9 mouse cellular contexts compared by ENCODE assay signal in the genomic region with DNA sequence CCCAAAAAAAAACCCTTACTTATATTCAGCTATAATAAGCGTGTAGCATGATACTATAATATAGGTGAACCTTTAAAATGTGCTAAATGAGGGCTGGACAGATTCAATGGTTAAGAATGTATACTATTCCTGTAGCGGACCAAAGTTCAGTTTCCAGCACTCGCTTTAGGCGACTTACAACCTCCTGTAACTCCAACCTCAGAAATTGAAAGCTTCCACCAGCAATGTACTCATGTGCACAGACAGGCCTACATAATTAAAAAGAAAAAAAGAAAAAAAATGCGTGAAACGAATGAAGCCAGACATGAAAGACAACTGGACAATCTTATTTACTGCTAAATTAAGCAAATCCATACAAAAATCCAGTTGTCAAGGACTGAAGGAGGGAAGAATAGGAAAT. TPM values are rescaled to one million over a fixed set of nuclear protein-coding genes. Genes with fewer than 3 reads are reported as not detected.
DNase-seq lines count a peak whose midpoint lies in the region; ATAC-seq and TF ChIP-seq lines count a peak whose summit lies in the region.
"Had no signal": no experiment of that assay in that cellular context is flagged by ENCODE, and none has a peak within 500 bp of the region (broad histone marks: within the 10 kb centered on the region; RNA-seq: fewer than 3 reads in every experiment).

No protein-coding gene starts in this region.

- H3K27me3 ChIP-seq in erythroblast, embryonic 14.5 days (ENCODE audit: control insufficient read depth), result no peaks in the 10 kb centered on the region
- no peaks in the 10 kb centered on the region for H3K27me3 ChIP-seq in hindbrain, embryonic 14.5 days (ENCODE audit: control insufficient read depth, insufficient read depth, low read length)
- no peaks in the 10 kb centered on the region for H3K27me3 ChIP-seq in midbrain, embryonic 16.5 days (ENCODE audit: control insufficient read depth, insufficient read depth, low read depth, low read length)
- H3K27me3 ChIP-seq: Patski had no signal

- 80% methylated on average over 6 of the region's 6 CpGs for WGBS in hindbrain, embryonic 14.5 days
- 64% methylated on average over 6 of the region's 6 CpGs for WGBS in midbrain, embryonic 16.5 days

- H3K9ac ChIP-seq in hindbrain, embryonic 14.5 days, result peak overlapping the region; percentile 65; the same call in 1 of the 2 replicates
- H3K9ac ChIP-seq in midbrain, embryonic 16.5 days (ENCODE audit: low read depth, low read length), result no peak overlapping the region

- no peak for TF ChIP-seq CTCF in left cerebral cortex, adult 2 months (IDR thresholded peaks at IDR 0.05)

- peak overlapping the region; percentile 83 for H3K4me3 ChIP-seq in erythroblast, embryonic 14.5 days (replicated peaks)
- H3K4me3 ChIP-seq in left cerebral cortex, adult 2 months, result no peak overlapping the region
- peak overlapping the region; percentile 51; the same call in 1 of the 2 replicates for H3K4me3 ChIP-seq in hindbrain, embryonic 14.5 days (replicated peaks; ENCODE audit: low read length)
- no peak overlapping the region for H3K4me3 ChIP-seq in midbrain, embryonic 16.5 days (ENCODE audit: low read depth, low read length)

- H3K36me3 ChIP-seq in erythroblast, embryonic 14.5 days (ENCODE audit: control insufficient read depth), result peaks cover 32% of the 10 kb centered on the region
- peaks cover 6% of the 10 kb centered on the region for H3K36me3 ChIP-seq in hindbrain, embryonic 14.5 days (replicated peaks; ENCODE audit: control insufficient read depth, insufficient read depth)
- no peaks in the 10 kb centered on the region for H3K36me3 ChIP-seq in midbrain, embryonic 16.5 days (ENCODE audit: control insufficient read depth, insufficient read depth, low read length)

- H3K4me1 ChIP-seq in erythroblast, embryonic 14.5 days (ENCODE audit: control insufficient read depth), result peaks cover 45% of the 10 kb centered on the region
- peaks cover 22% of the 10 kb centered on the region for H3K4me1 ChIP-seq in hindbrain, embryonic 14.5 days (replicated peaks; ENCODE audit: control insufficient read depth, insufficient read depth, low read length)
- H3K4me1 ChIP-seq in midbrain, embryonic 16.5 days (ENCODE audit: control insufficient read depth, insufficient read depth, low read length), result peaks cover 16% of the 10 kb centered on the region

- intact Hi-C loops in left cerebral cortex, adult 2 months (cut with DNase I), result no loop called here
- intact Hi-C loops in left cerebral cortex, postnatal 10 days (cut with DNase I), result no loop called here

- H3K9me3 ChIP-seq in erythroblast, embryonic 14.5 days (ENCODE audit: control insufficient read depth, low read length), result no peaks in the 10 kb centered on the region
- H3K9me3 ChIP-seq in hindbrain, embryonic 14.5 days (ENCODE audit: control insufficient read depth, low read length), result no peaks in the 10 kb centered on the region
- H3K9me3 ChIP-seq in midbrain, embryonic 16.5 days (replicated peaks; ENCODE audit: control insufficient read depth, low read length, poor library complexity, severe bottlenecking), result no peaks in the 10 kb centered on the region

- peak overlapping the region; percentile 80; the same call in 1 of the 2 replicates for H3K27ac ChIP-seq in left cerebral cortex, adult 2 months
- H3K27ac ChIP-seq in hindbrain, embryonic 14.5 days, result peak overlapping the region; percentile 91; the same call in 1 of the 2 replicates
- 0 out of 2 replicates have a peak overlapping the region, but pooled peaks have one; percentile 23 for H3K27ac ChIP-seq in midbrain, embryonic 16.5 days (ENCODE audit: low read length)

- no peak for ATAC-seq in erythroblast, adult 5-6 weeks (replicated peaks; ENCODE audit: low FRiP score, poor library complexity, severe bottlenecking)
- ATAC-seq in hindbrain, embryonic 14.5 days (ENCODE audit: low FRiP score), result no peak
- ATAC-seq in midbrain, embryonic 16.5 days, result no peak

- peak overlapping the region; percentile 60 for H3K4me2 ChIP-seq in hindbrain, embryonic 14.5 days (replicated peaks)
- H3K4me2 ChIP-seq in midbrain, embryonic 16.5 days (ENCODE audit: low read length), result no peak overlapping the region

- no peak for DNase-seq in left cerebral cortex, adult 2 months (ENCODE audit: extremely low spot score in 1 of 2, low spot score in 2 of 2)
- no peak for DNase-seq in left cerebral cortex, postnatal 10 days (ENCODE audit: extremely low spot score in 1 of 2, low spot score in 2 of 2)
- no peak for DNase-seq in hindbrain, embryonic 14.5 days (ENCODE audit: low spot score)
- DNase-seq in layer of hippocampus, postnatal 10 days (ENCODE audit: low spot score in 2 of 2), result no peak
- DNase-seq in spleen, postnatal 4 days (ENCODE audit: low spot score in 2 of 2), result no peak

RNA-seq across cellular contexts. Expression of a gene that starts 0.7 kb away (rescaled TPM):
- 5.2 and 6.7 TPM in 2 replicates for polyA plus RNA-seq in erythroblast, embryonic 14.5 days (2012)
- 11.3 and 30.9 TPM in 2 replicates for total RNA-seq in erythroblast, adult 5-6 weeks (2015; ENCODE audit: low replicate concordance)
- total RNA-seq in erythroblast, adult 5-6 weeks (2017; ENCODE audit: low replicate concordance), result 26.3 and 36.5 TPM in 2 replicates
- total RNA-seq in left cerebral cortex, adult 2 months (2021), result 10 to 100 TPM; 36.7 to 47.7 TPM
- total RNA-seq in left cerebral cortex, postnatal 10 days (2021), result 10 to 100 TPM; 52.0 to 52.3 TPM
- 247 and 282 TPM in 2 replicates for polyA plus RNA-seq in hindbrain, embryonic 14.5 days (2014; fragmentation: Nextera tagmentation; extraction: Ambion mirVana)
- 248 and 268 TPM in 2 replicates for polyA plus RNA-seq in midbrain, embryonic 16.5 days (2015; fragmentation: Nextera tagmentation; extraction: Ambion mirVana)
- 10 to 100 TPM; 58.9 to 72.5 TPM for total RNA-seq in layer of hippocampus, postnatal 10 days (2021)

RNA-seq across cellular contexts. Expression of a gene that starts 1.0 kb away (rescaled TPM):
- not detected in 2 replicates for polyA plus RNA-seq in erythroblast, embryonic 14.5 days (2012)
- 11.7 and 25.6 TPM in 2 replicates for total RNA-seq in erythroblast, adult 5-6 weeks (2015; ENCODE audit: low replicate concordance)
- total RNA-seq in erythroblast, adult 5-6 weeks (2017; ENCODE audit: low replicate concordance), result 9.3 and 14.2 TPM in 2 replicates
- total RNA-seq in left cerebral cortex, adult 2 months (2021), result 10 to 100 TPM in 1 of 2 experiments, 1 to 10 TPM in 1; 9.5 to 14.7 TPM
- total RNA-seq in left cerebral cortex, postnatal 10 days (2021), result 1 to 10 TPM; 6.9 to 7.5 TPM
- polyA plus RNA-seq in hindbrain, embryonic 14.5 days (2014; fragmentation: Nextera tagmentation; extraction: Ambion mirVana), result 3.2 and 4.3 TPM in 2 replicates
- polyA plus RNA-seq in midbrain, embryonic 16.5 days (2015; fragmentation: Nextera tagmentation; extraction: Ambion mirVana), result 2.9 and 5.7 TPM in 2 replicates
- total RNA-seq in layer of hippocampus, postnatal 10 days (2021), result 1 to 10 TPM; 5.5 to 8.3 TPM

RNA-seq across cellular contexts. Expression of a gene that starts 7.5 kb away (rescaled TPM):
- 17.0 and 22.5 TPM in 2 replicates for polyA plus RNA-seq in erythroblast, embryonic 14.5 days (2012)
- total RNA-seq in erythroblast, adult 5-6 weeks (2015; ENCODE audit: low replicate concordance), result 66.0 and 82.0 TPM in 2 replicates
- 46.6 and 49.6 TPM in 2 replicates for total RNA-seq in erythroblast, adult 5-6 weeks (2017; ENCODE audit: low replicate concordance)
- total RNA-seq in left cerebral cortex, adult 2 months (2021), result 100 to 1,000 TPM in 1 of 2 experiments, 10 to 100 TPM in 1; 97.1 to 104 TPM
- total RNA-seq in left cerebral cortex, postnatal 10 days (2021), result 100 to 1,000 TPM; 129 to 131 TPM
- polyA plus RNA-seq in hindbrain, embryonic 14.5 days (2014; fragmentation: Nextera tagmentation; extraction: Ambion mirVana), result 317 and 326 TPM in 2 replicates
- 276 and 291 TPM in 2 replicates for polyA plus RNA-seq in midbrain, embryonic 16.5 days (2015; fragmentation: Nextera tagmentation; extraction: Ambion mirVana)
- 100 to 1,000 TPM; 139 to 143 TPM for total RNA-seq in layer of hippocampus, postnatal 10 days (2021)

RNA-seq across cellular contexts. Expression of a gene that starts 11.0 kb away (rescaled TPM):
- 0.67 and 1.2 TPM in 2 replicates for polyA plus RNA-seq in erythroblast, embryonic 14.5 days (2012)
- total RNA-seq in erythroblast, adult 5-6 weeks (2015; ENCODE audit: low replicate concordance), result 103 and 104 TPM in 2 replicates
- 198 and 259 TPM in 2 replicates for total RNA-seq in erythroblast, adult 5-6 weeks (2017; ENCODE audit: low replicate concordance)
- total RNA-seq in left cerebral cortex, adult 2 months (2021), result 10 to 100 TPM; 70.0 to 75.6 TPM
- 10 to 100 TPM; 46.9 to 50.4 TPM for total RNA-seq in left cerebral cortex, postnatal 10 days (2021)
- polyA plus RNA-seq in hindbrain, embryonic 14.5 days (2014; fragmentation: Nextera tagmentation; extraction: Ambion mirVana), result 8.2 and 8.5 TPM in 2 replicates
- 6.1 and 7.1 TPM in 2 replicates for polyA plus RNA-seq in midbrain, embryonic 16.5 days (2015; fragmentation: Nextera tagmentation; extraction: Ambion mirVana)
- total RNA-seq in layer of hippocampus, postnatal 10 days (2021), result 10 to 100 TPM; 49.6 to 50.9 TPM

RNA-seq across cellular contexts. Expression of a gene that starts 24.5 kb away (rescaled TPM):
- polyA plus RNA-seq in erythroblast, embryonic 14.5 days (2012), result 0.18 and 0.30 TPM in 2 replicates
- 2.3 TPM in 1 of 2 replicates, not detected in the other for total RNA-seq in erythroblast, adult 5-6 weeks (2015; ENCODE audit: low replicate concordance)
- 2.4 and 9.3 TPM in 2 replicates for total RNA-seq in erythroblast, adult 5-6 weeks (2017; ENCODE audit: low replicate concordance)
- 1 to 10 TPM; 4.9 to 5.0 TPM for total RNA-seq in left cerebral cortex, adult 2 months (2021)
- 1 to 10 TPM; 3.1 to 3.7 TPM for total RNA-seq in left cerebral cortex, postnatal 10 days (2021)
- 5.7 and 9.0 TPM in 2 replicates for polyA plus RNA-seq in hindbrain, embryonic 14.5 days (2014; fragmentation: Nextera tagmentation; extraction: Ambion mirVana)
- polyA plus RNA-seq in midbrain, embryonic 16.5 days (2015; fragmentation: Nextera tagmentation; extraction: Ambion mirVana), result 5.4 and 6.7 TPM in 2 replicates
- 1 to 10 TPM; 5.7 to 6.1 TPM for total RNA-seq in layer of hippocampus, postnatal 10 days (2021)

Comparison
In these comparisons a context has a peak if more than half of its experiments do, and no peak if none do; other contexts are left out.
1. H3K4me3 ChIP-seq: peak in erythroblast, embryonic 14.5 days (single experiment) and hindbrain, embryonic 14.5 days (single experiment); none in left cerebral cortex, adult 2 months (single experiment) and midbrain, embryonic 16.5 days (single experiment).
2. H3K27ac ChIP-seq: peak in every context shown above with its lines; median percentile 91 in hindbrain, embryonic 14.5 days; 80 in left cerebral cortex, adult 2 months; 23 in midbrain, embryonic 16.5 days.